Mouse (Mus musculus): Measurements from ENCODE around the gene Mns1. TPM values are rescaled to one million over a fixed set of nuclear protein-coding genes. Genes with fewer than 3 reads are reported as not detected.
"Not testable (repeated sequence)": the region's sequence is repeated elsewhere in the genome, so short reads cannot be mapped to it uniquely, and the experiment has no call there.

Gene Mns1
- under 1 TPM; 0.09 to 0.16 TPM for total RNA-seq (2021)
- long read RNA-seq, experiment 1, result 0 reads
- long read RNA-seq, experiment 2, result 0 reads

DNA sequence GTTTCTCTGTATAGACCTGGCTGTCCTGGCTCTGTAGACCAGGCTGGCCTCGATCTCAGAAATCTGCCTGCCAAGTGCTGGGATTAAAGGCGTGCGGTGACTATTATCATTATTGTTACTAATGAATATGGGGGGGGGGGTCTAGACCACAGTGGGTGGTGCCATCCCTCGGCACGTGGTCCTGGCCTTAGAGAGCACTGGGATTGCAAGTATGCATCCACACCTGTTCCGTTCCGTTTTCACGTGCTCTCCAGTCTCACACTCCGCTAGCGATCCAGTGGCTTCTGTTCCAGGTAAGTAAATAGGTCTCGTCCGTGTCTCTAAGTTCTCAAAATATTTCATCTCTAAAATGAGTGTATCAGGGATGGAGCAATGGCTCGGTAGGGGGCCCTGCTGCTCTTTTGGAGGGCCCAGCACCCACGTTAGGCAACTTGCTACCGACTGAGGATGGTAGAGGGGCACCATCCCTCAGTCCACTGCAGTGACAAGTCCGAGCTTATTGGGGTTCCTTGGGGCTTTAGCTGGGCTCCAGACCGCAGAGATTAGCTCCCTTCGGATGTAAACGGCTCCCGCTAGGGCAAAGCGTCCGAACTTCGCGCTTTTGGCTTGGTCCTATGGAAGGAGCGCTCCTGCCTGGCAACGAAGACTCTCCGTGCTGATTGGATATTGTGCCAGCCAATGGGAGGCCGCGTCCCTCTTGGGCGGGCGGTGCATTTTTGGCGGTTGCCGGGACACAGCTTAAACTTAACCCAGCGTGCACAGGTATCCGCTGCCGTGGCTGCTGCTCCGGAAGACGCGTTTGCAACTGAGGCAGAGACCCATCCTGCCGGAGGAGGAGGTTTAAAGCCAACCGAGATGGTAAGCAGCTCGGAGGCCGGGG, at the start of gene Mns1:
Mns1 (plus strand) TSS at position 190 of the 880 bp plus-strand sequence.
- DNase-seq (ENCODE audit: low spot score), result peak; percentile 95

DNA sequence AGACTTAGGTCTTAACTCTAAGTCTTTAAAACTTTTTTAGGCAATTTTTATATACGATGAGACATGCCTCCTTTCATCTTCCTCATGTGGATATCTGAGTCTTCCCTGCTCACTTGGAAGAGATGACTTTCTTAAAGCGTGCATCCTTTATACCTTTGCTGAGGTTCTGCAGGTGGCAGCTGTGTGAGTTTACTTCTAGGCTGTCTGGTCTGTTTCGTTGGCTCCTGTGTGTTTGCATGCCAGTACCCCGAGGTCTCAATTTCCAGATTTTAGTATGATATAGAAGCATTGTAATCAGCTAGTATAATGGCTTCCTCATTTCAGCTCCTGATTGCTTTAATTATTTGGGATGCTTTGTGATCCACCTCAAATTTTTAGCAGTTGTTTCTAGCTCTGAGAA, 48.9 kb upstream of the Mns1 start:
- no peak for DNase-seq (ENCODE audit: low spot score)

DNA sequence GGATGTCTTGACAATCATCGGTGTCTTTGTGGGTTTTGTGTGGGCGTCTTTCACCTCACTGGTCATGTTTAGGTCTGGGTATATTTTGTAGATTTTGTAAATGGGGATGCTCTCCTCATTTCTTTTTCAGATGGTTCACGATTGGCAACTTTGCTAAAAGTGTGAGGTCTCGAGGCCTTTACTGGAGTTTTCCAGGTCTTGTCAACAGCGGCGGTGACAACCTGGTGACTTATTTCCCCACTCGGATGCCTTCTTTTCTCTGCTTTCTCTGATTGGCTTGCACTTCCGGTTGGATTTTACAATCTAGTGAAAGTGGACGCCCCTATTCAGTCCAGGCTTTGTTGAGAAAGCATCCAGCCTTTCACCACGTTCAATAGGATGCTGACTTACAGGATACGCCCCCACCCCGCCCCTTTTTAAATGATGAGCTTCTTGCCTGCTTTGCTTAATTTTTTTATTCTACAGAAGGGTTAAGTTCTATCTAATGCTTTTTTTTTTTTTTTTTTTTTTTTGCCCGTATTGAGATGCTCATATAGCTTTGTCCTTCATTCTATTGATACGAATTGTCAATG, 48.3 kb upstream of the Mns1 start:
- DNase-seq (ENCODE audit: low spot score), result no peak

DNA sequence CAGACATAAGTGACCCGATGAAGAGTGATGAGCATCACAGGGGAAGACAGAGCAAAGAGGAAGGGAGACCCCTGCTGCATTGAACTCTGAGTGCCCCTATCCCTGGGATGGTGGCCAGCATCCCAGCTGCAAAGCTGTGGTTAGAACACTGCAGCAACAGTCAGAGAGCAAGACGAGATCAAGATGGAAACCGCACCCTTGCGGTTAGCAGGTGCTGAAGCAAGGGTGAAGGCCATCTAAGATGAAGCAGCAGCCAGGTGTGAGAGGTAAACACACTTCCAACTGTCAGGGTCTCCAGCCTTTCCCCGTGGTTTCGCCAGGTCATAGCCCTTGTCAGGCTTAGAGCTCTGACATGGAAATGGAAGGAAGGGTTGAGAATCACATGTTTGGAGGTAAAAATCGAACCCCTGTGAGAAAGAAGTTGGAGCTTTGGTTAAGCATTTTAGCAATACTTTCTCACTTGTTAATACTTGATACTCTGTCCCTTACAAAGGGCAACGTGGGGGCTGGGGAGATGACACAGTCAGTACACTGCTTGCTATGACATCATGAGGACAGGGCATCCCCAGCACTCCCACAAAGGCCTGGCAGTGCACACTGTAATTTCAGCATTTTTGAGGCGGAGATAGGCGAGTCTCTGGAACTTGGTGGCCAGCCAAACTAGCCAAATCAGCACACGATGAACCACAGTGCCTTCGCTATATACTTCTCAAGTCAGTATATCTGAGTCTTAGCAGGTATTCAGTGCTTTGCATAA, 47.3 kb upstream of the Mns1 start:
- DNase-seq (ENCODE audit: low spot score), result no peak

DNA sequence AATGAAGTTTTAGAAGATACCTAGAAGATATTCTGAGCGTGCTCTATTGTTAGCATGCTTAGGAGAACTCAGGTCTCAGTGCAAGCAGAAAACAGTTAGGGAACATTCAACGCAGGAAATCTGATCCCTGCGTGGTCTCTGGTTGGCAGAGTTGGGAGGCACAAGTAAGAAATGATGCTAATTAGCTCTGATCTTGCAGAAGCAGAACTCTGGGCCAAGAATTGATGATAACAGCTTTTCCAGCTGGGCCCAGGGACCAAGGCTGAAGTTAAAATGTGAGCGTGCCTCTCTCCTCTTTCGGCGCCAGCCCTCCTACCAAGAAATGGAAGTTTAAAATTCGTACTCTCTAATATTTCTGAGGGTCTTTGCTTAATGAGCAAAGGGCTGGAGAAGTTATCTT, 45.1 kb upstream of the Mns1 start:
- no peak for DNase-seq (ENCODE audit: low spot score)

DNA sequence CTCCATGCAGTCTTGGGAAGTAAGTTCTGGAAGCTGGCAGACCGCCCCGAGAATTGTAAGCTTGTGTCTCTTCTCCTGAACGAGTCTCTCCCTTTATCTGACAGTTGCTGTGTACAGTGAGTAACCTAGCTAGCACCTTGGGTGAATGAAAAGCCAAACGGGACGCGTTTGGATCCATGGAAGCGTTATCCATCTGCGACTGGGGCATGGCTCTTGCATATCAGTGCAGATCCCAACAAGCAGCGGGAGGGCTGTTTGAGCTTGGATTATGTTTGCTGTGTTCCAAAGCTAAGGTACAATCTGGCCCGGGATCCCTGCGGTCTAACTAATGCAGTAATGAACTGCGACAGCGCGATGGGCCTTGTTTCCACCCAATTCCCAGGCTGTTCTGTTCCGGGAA, 44.6 kb upstream of the Mns1 start:
- no peak for DNase-seq (ENCODE audit: low spot score)

DNA sequence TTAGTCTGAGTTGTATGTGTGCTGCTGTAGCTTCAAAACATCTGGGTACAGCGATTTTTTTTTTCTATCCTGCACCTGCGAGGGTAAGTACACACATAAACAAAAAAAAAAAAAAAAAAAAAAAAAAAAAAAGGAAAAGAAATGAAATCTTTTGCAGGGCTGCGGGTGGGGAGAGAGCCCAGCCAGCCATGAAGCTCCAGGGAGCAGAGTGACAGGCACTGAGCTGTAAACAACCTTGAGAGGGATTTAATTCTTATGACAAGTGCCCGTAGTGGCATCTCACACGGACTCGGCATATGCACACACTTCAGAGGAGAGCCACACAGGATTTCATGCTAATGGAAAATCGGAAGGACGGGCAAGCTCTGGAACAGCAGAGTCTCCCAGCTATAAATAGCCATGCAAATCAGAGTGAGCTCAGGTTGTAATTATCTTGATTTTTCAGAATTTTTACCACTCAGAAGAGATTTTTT, 43.9 kb upstream of the Mns1 start:
- no peak for DNase-seq (ENCODE audit: low spot score)

DNA sequence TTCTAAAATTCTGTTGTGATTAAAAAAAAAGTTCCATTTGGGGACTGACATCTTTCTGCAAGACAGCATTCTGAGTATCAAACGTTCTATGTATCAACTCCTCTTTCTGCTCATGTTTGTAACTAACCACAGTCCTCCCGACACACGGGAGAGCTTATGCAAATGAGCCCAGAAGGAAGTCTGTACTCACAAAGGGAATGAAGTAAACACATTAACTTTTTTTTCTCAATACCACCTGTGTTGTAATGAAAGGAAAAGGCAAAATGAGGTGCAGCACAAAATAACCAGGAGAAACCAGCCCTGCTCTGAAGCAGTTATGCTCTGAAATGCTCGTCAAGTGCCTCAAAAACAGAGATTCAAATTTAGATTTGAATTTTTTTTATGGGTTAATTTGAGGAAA, 37.7 kb upstream of the Mns1 start:
- DNase-seq (ENCODE audit: low spot score), result no peak

DNA sequence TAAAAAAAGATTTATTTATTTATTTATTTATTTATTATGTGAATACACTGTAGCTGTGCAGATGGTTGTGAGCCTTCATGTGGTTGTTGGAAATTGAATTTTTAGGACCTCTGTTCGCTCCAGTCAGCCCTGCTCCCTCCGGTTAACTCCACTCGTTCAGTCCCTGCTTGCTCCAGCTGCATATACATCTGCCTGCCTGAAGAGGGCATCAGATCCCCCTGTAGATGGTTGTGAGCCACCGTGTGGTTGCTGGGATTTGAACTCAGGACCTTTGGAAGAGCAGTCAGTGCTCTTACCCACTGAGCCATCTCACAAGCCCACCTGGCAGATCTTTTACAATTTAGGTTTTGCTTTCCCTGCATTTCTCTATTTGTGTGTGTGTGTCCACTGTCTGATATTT, 36.0 kb upstream of the Mns1 start:
- not testable (repeated sequence) for DNase-seq (ENCODE audit: low spot score)

DNA sequence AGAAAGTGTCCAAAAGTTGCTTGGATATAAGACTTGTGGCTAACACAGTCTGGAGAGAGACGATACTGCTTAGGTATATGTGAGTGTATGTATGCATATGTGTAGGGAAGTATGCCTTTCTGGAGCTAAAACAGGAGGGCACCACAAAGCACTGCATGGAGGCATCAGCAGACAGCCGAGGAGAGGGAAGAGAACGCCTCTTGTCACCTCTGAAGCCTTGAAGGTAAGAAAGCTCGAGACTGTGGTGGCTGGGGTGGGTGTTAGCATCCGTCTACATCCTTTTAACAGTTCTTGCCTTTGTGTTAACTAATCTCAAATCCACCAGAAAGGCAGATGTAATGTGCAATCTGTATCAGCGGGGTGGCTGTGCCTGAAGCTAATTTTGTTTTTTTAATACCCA, 34.4 kb upstream of the Mns1 start:
- DNase-seq (ENCODE audit: low spot score), result no peak

DNA sequence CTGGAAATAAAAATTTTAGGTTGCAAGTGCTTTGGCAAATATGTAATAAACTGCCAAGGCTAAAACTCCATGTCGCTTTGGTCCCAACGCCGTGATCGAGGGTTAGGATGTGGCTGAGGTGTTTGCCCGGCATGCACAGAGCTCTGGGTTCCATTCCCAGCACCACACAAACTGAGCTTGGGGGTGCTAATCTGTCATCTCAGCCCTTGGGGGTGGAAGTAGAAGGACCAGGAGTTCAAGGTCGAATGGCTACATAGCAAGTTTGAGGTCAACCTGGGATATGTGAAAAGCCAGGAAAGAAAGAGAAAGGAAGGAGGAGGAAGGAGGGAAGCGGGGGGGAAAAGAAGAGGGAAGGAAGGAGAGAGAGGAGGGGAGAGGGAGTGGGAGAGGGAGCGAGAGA, 33.4 kb upstream of the Mns1 start:
- DNase-seq (ENCODE audit: low spot score), result no peak

DNA sequence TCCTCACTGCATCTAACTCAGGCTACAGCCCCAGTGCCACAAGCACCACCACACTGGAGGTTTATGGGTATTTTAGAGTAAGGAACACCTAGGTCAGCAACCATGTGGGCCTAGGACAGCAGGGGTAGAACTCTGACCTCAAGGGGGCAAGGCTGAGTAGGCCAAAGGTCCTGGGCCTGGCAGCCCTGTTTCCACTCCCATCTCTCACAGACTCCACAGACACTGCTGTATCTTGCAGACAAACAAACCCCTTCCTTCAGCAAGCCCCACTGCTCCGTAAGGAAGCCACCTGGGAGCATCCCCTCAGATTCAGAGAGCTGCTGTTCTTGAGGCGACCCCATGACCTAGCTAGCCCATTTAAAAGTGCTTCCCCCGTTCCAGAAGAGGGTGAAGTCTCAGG, 32.9 kb upstream of the Mns1 start:
- no peak for DNase-seq (ENCODE audit: low spot score)

DNA sequence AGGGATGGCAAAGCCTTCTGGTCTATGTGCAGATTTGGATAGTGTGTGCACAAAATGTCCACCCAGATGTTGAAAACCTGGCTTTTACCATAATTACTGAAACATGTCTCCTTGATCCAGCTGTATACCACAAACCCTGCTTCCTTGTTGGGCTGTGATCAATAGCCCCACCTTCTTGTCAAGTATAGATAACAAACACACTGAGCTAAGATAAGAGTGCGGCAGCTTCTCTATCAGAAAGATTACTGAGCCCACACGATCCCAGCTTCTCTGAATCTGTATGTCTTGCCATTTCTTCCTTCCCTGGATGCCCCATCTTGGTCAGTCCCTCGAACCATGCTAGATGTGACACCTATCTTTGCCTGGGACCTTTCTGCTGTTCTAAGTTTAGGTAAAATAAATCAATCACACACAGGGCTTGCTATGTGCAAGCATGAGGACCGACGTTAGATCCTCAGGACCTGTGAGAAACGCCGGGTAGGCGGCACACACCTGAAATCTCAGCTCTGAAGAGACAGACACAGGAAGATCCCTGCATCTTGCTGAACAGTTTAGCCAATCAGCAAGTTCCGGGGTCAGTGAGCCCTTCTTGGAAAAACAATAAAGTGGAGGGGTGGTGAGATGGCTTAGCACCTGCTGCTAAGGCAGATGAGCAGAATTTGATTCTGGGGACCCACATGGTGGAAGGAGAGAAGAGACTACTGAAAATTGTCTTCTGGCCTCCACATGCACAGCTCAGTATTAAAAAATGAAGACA, 31.8 kb upstream of the Mns1 start:
- no peak for DNase-seq (ENCODE audit: low spot score)

DNA sequence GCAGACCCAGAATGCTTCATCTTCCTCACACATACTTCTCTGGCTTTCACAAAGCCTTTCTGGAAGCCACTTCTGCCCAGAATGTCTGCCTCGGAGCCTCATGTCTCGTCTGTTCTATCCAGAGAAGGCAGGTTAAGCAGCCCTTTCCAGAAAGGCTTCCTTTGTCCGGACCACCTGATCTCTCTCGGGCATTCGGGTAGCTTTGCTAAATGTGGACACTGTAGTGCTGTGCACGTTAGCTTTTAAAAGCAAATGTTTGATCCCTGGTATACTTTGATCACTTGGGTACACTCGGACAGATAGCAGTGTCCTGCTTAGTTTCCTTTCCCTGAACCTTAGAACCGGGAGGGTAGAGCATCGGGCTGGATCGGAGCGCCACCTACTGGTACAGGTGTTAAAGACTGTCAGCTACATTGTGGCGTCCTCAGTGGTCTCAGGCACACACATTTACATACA, 29.7 kb upstream of the Mns1 start:
- peak; percentile 75 for DNase-seq (ENCODE audit: low spot score)

DNA sequence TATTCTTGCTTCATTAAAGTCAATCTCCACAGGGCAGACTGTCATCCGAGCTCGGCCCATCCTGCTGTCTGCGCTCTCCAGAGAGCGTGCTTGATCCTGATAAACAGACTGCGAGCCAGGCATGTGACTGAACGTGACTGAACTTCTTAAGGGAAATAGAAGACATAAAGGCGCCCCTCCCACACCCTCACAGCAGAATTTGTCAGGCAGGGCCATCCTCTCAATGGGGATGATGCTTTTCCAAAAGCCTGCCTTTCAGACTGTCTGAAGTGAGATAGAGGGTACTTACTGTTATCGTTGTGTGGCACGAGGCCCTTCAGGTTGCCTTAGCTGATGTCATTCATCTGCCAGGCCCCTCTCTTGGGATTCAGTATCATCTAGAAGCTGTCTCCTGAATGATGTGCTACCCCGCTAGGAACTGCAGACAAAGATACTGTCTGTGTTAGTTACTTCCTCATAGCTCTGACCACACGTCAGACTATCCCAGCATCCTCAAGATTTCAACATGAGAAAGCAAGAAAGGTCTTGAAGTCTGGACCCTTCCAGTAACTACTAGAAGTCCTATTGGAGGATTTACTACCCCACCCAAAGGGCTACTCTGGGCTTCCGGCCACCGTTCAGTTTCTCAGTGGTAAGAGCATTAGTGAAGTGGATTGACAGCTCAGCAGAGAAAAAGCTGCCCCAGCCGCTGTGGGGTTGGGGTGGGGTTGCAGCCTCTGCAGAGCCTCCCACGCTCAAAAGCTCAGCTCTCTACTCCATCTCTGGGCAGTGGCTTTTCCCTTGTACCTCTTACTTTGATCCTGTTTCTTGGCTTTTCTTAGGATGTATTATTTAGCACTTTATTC, 28.2 kb upstream of the Mns1 start:
- no peak for DNase-seq (ENCODE audit: low spot score)

DNA sequence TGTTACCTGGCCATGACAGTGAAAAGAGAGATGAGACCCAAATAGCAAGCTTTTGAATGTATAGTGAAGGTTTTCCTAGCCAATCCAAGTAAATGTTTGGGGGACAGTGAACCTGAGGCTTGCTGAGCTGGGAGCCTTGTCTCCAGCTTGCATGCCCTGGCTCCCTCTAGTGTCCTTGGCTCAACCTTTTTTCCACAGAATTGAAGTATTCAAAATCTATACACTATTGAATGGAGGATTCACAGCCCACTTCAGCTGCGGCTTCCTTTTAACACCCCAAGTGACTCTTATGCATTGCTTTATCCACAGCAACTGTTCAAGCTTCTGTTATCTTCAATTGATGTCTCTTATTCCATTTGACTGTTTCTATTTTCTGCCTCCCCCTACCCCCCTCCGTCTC, 26.1 kb upstream of the Mns1 start:
- DNase-seq (ENCODE audit: low spot score), result no peak

DNA sequence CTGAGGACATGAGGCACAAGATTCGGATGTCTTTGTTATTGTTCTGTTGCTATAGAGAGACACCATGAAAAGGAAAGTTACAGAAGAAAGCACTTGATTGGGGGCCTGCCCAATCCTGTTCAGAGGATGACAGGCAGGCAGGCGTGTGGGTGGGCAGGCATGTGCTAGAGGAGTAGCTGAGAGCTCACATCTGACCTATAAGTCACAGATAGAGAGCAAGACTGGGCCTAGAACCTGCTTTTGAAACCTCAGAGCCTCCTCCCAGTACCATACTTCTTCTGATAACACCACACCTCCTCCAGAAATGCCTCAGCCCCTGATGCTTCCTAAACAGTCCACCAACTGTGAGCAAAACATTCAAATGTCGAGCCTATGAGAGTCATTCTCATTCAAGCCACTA, 19.4 kb upstream of the Mns1 start:
- no peak for DNase-seq (ENCODE audit: low spot score)

DNA sequence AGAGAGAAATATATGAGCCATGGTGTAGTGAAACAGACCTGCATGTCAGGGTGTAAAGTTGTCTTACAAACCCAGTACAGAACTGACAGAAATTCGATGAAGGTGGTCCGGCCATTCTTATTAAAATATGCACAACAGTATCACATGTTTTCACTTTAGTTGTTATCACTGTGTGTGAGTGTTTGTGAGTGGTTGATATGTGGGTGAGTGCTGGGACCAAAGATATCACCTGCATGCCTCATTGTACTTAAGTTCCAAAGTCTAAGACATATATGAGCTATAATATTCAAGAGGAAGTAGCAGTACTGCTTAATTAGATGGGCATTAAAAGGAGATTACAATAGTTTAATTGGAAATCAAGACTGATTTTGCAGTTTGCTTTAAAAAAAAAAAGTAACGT, 17.3 kb upstream of the Mns1 start:
- DNase-seq (ENCODE audit: low spot score), result no peak

DNA sequence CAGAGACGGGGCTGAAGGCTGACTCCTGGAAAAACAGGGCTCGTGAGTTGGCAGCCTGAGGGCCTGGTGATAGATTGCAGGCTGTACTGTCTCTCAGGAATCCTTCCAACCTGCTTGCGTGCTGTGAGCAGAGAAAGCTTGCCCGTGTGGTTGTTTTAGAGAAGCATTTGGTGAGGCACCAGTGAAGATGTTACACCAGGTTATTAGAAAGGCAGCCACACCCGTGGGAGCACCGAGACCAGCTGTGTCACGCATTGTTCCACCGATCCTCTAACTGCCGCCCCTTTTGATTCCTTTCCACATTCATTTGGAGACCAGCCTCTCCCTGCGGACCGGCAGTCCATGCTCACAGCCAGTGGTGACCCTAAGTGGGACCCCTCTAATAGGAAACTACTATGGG, 15.5 kb upstream of the Mns1 start:
- no peak for DNase-seq (ENCODE audit: low spot score)

DNA sequence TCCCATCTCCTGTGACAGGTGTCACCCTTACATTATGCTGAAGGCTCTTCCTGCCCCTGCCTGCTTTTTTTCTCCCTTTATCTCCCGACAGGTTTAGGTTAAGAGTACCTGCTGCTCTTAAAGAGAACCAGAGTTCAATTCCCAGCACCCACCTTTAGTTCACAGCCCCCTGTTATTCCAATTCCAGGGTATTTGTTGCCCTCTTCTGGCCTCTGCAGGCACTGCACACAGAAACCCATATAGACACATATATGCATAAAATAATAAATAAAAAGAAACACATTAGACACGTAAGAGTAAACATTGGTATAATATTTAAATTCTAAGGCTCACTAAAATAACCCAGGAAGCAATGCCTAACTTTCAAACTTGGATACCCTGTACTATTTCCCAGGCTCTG, 15.1 kb upstream of the Mns1 start:
- DNase-seq (ENCODE audit: low spot score), result no peak
